Mouse (Mus musculus): Measurements from ENCODE around the gene Plcd1. TPM values are rescaled to one million over a fixed set of nuclear protein-coding genes. Genes with fewer than 3 reads are reported as not detected.

Gene Plcd1
- polyA plus RNA-seq, 1 experiment from 2014 or later, result 22.1 TPM

GRCm38 (mm10) chr9:119067601-119068000 lies 25.7 kb downstream of the Plcd1 start:
- peaks cover 15% of the 10 kb centered on the region for H3K36me3 ChIP-seq (ENCODE audit: control insufficient read depth, insufficient read depth, low read length)
- no peak overlapping the region for H3K4me3 ChIP-seq (ENCODE audit: low read depth, low read length)
- H3K27me3 ChIP-seq (replicated peaks; ENCODE audit: control insufficient read depth, insufficient read depth, low read length), result no peaks in the 10 kb centered on the region
- H3K27ac ChIP-seq (ENCODE audit: low read depth), result no peak overlapping the region
- ATAC-seq (replicated peaks; ENCODE audit: low FRiP score, low TSS enrichment, low read depth) (no peak; the same call in 1 of the 2 replicates), DNase-seq (ENCODE audit: low spot score) (peak; percentile 93)
- H3K4me2 ChIP-seq (ENCODE audit: low read length), result no peak overlapping the region
- no peaks in the 10 kb centered on the region for H3K9me3 ChIP-seq (ENCODE audit: control insufficient read depth, low read length)
- H3K9ac ChIP-seq (ENCODE audit: low read length), result no peak overlapping the region
- 1% methylated on average over 6 of the region's 6 CpGs for WGBS
- H3K4me1 ChIP-seq (replicated peaks; ENCODE audit: control insufficient read depth, insufficient read depth, low read length), result 0 out of 2 replicates have a peak, but pooled peaks cover 8% of the 10 kb centered on the region

- H3K4me2 ChIP-seq (ENCODE audit: low read length), result no peak overlapping the region
- no peak overlapping the region for H3K4me3 ChIP-seq (ENCODE audit: low read depth, low read length)
- DNase-seq (ENCODE audit: low spot score) (no peak), ATAC-seq (replicated peaks; ENCODE audit: low FRiP score, low TSS enrichment, low read depth) (no peak)
- 59% methylated on average over 4 of the region's 4 CpGs for WGBS
- no peaks in the 10 kb centered on the region for H3K36me3 ChIP-seq (ENCODE audit: control insufficient read depth, insufficient read depth, low read length)
- H3K27ac ChIP-seq (ENCODE audit: low read depth), result 0 out of 2 replicates have a peak overlapping the region, but pooled peaks have one; percentile 16
- 0 out of 2 replicates have a peak, but pooled peaks cover 8% of the 10 kb centered on the region for H3K4me1 ChIP-seq (replicated peaks; ENCODE audit: control insufficient read depth, insufficient read depth, low read length)
- H3K9ac ChIP-seq (ENCODE audit: low read length), result no peak overlapping the region
- no peaks in the 10 kb centered on the region for H3K9me3 ChIP-seq (ENCODE audit: control insufficient read depth, low read length)
- H3K27me3 ChIP-seq (replicated peaks; ENCODE audit: control insufficient read depth, insufficient read depth, low read length), result no peaks in the 10 kb centered on the region
Observed at GRCm38 (mm10) chr9:119064296-119064695, 29.0 kb downstream of the Plcd1 start.

GRCm38 (mm10) chr9:119063036-119063644 lies 30.2 kb downstream of the Plcd1 start:
- no peak overlapping the region for H3K27ac ChIP-seq (ENCODE audit: low read depth)
- peak overlapping the region; percentile 22; the same call in 1 of the 2 replicates for H3K4me2 ChIP-seq (ENCODE audit: low read length)

GRCm38 (mm10) chr9:119060701-119061100 lies 32.6 kb downstream of the Plcd1 start:
- WGBS, result 88% methylated on average over 10 of the region's 10 CpGs
- no peaks in the 10 kb centered on the region for H3K36me3 ChIP-seq (ENCODE audit: control insufficient read depth, insufficient read depth, low read length)
- no peak overlapping the region for H3K9ac ChIP-seq (ENCODE audit: low read length)
- ATAC-seq (replicated peaks; ENCODE audit: low FRiP score, low TSS enrichment, low read depth) (no peak), DNase-seq (ENCODE audit: low spot score) (no peak)
- H3K27ac ChIP-seq (ENCODE audit: low read depth), result no peak overlapping the region
- no peaks in the 10 kb centered on the region for H3K9me3 ChIP-seq (ENCODE audit: control insufficient read depth, low read length)
- no peak overlapping the region for H3K4me3 ChIP-seq (ENCODE audit: low read depth, low read length)
- no peaks in the 10 kb centered on the region for H3K27me3 ChIP-seq (replicated peaks; ENCODE audit: control insufficient read depth, insufficient read depth, low read length)
- 0 out of 2 replicates have a peak, but pooled peaks cover 8% of the 10 kb centered on the region for H3K4me1 ChIP-seq (replicated peaks; ENCODE audit: control insufficient read depth, insufficient read depth, low read length)
- H3K4me2 ChIP-seq (ENCODE audit: low read length), result no peak overlapping the region

More at GRCm38 (mm10) chr9:119063036-119063644, 30.2 kb downstream of the Plcd1 start:
- Histone ChIP-seq H3K4me1 (replicated peaks; ENCODE audit: control insufficient read depth, insufficient read depth, low read length) (0 out of 2 replicates have a peak, but pooled peaks cover 8% of the 10 kb centered on the region), H3K9me3 (ENCODE audit: control insufficient read depth, low read length) (no peaks in the 10 kb centered on the region), H3K9ac (ENCODE audit: low read length) (no peak overlapping the region), H3K36me3 (ENCODE audit: control insufficient read depth, insufficient read depth, low read length) (no peaks in the 10 kb centered on the region), H3K27me3 (replicated peaks; ENCODE audit: control insufficient read depth, insufficient read depth, low read length) (no peaks in the 10 kb centered on the region), H3K4me3 (ENCODE audit: low read depth, low read length) (no peak overlapping the region)
- no peak for ATAC-seq (replicated peaks; ENCODE audit: low FRiP score, low TSS enrichment, low read depth)
- DNase-seq (ENCODE audit: low spot score), result no peak
- 32% methylated on average over 19 of the region's 19 CpGs for WGBS

GRCm38 (mm10) chr9:119058245-119058644 lies 35.1 kb downstream of the Plcd1 start:
- no peaks in the 10 kb centered on the region for H3K9me3 ChIP-seq (ENCODE audit: control insufficient read depth, low read length)
- no peak for DNase-seq (ENCODE audit: low spot score)
- H3K4me2 ChIP-seq (ENCODE audit: low read length), result no peak overlapping the region
- no peak for ATAC-seq (replicated peaks; ENCODE audit: low FRiP score, low TSS enrichment, low read depth)
- H3K9ac ChIP-seq (ENCODE audit: low read length), result no peak overlapping the region
- H3K4me3 ChIP-seq (ENCODE audit: low read depth, low read length), result no peak overlapping the region
- H3K27ac ChIP-seq (ENCODE audit: low read depth), result no peak overlapping the region
- H3K27me3 ChIP-seq (replicated peaks; ENCODE audit: control insufficient read depth, insufficient read depth, low read length), result no peaks in the 10 kb centered on the region
- H3K36me3 ChIP-seq (ENCODE audit: control insufficient read depth, insufficient read depth, low read length), result no peaks in the 10 kb centered on the region
- 0 out of 2 replicates have a peak, but pooled peaks cover under 1% of the 10 kb centered on the region for H3K4me1 ChIP-seq (replicated peaks; ENCODE audit: control insufficient read depth, insufficient read depth, low read length)
- WGBS, result 73% methylated on average over 7 of the region's 7 CpGs

GRCm38 (mm10) chr9:119055336-119055735 lies 38.0 kb downstream of the Plcd1 start:
- ATAC-seq (replicated peaks; ENCODE audit: low FRiP score, low TSS enrichment, low read depth) (no peak), DNase-seq (ENCODE audit: low spot score) (no peak)
- no peak overlapping the region for H3K9ac ChIP-seq (ENCODE audit: low read length)
- 86% methylated on average over 4 of the region's 4 CpGs for WGBS
- no peaks in the 10 kb centered on the region for H3K36me3 ChIP-seq (ENCODE audit: control insufficient read depth, insufficient read depth, low read length)
- H3K9me3 ChIP-seq (ENCODE audit: control insufficient read depth, low read length), result no peaks in the 10 kb centered on the region
- no peak overlapping the region for H3K4me2 ChIP-seq (ENCODE audit: low read length)
- H3K4me3 ChIP-seq (ENCODE audit: low read depth, low read length), result no peak overlapping the region
- H3K4me1 ChIP-seq (replicated peaks; ENCODE audit: control insufficient read depth, insufficient read depth, low read length), result peaks cover 14% of the 10 kb centered on the region
- H3K27ac ChIP-seq (ENCODE audit: low read depth), result no peak overlapping the region
- H3K27me3 ChIP-seq (replicated peaks; ENCODE audit: control insufficient read depth, insufficient read depth, low read length), result no peaks in the 10 kb centered on the region

- ATAC-seq (replicated peaks; ENCODE audit: low FRiP score, low TSS enrichment, low read depth), result no peak
- no peak for DNase-seq (ENCODE audit: low spot score)
- Histone ChIP-seq H3K27ac (ENCODE audit: low read depth) (no peak overlapping the region), H3K4me3 (ENCODE audit: low read depth, low read length) (no peak overlapping the region), H3K4me2 (ENCODE audit: low read length) (peak overlapping the region; percentile 3; the same call in 1 of the 2 replicates), H3K9ac (ENCODE audit: low read length) (no peak overlapping the region), H3K9me3 (ENCODE audit: control insufficient read depth, low read length) (no peaks in the 10 kb centered on the region), H3K36me3 (ENCODE audit: control insufficient read depth, insufficient read depth, low read length) (no peaks in the 10 kb centered on the region), H3K27me3 (replicated peaks; ENCODE audit: control insufficient read depth, insufficient read depth, low read length) (no peaks in the 10 kb centered on the region), H3K4me1 (replicated peaks; ENCODE audit: control insufficient read depth, insufficient read depth, low read length) (peaks cover 14% of the 10 kb centered on the region)
- WGBS, result 74% methylated on average over 9 of the region's 9 CpGs
Observed at GRCm38 (mm10) chr9:119053964-119054576, 39.2 kb downstream of the Plcd1 start.

GRCm38 (mm10) chr9:119052154-119052944 lies 41.0 kb downstream of the Plcd1 start, which contains the start of gene Vill:
TSS of gene Vill (plus strand) at chr9:119052778.
- H3K4me2 ChIP-seq (ENCODE audit: low read length), result peak within 1 kb of the TSS; percentile 73
- peak within 1 kb of the TSS; percentile 43 for H3K4me3 ChIP-seq (ENCODE audit: low read depth, low read length)
- no peaks in the 10 kb centered on the region for H3K36me3 ChIP-seq (ENCODE audit: control insufficient read depth, insufficient read depth, low read length)
- ATAC-seq (replicated peaks; ENCODE audit: low FRiP score, low TSS enrichment, low read depth) (peak; percentile 86), DNase-seq (ENCODE audit: low spot score) (peak; percentile 82)
- H3K9ac ChIP-seq (ENCODE audit: low read length), result peak within 1 kb of the TSS; percentile 61
- no peak within 1 kb of the TSS for H3K27ac ChIP-seq (ENCODE audit: low read depth)
- 12% methylated on average over 22 of the region's 22 CpGs for WGBS
- no peaks in the 10 kb centered on the region for H3K27me3 ChIP-seq (replicated peaks; ENCODE audit: control insufficient read depth, insufficient read depth, low read length)
- peaks cover 14% of the 10 kb centered on the region for H3K4me1 ChIP-seq (replicated peaks; ENCODE audit: control insufficient read depth, insufficient read depth, low read length)
- no peaks in the 10 kb centered on the region for H3K9me3 ChIP-seq (ENCODE audit: control insufficient read depth, low read length)

Data from intestine, embryonic 14.5 days (tissue).